Mouse (Mus musculus): ENCODE measurements around the gene Zfp626.
"Not testable (repeated sequence)": the region's sequence is repeated elsewhere in the genome, so short reads cannot be mapped to it uniquely, and the experiment has no call there.

The Zfp626 gene

GRCm38 (mm10) chr7:27860396-27861235 is 53.6 kb downstream of the Zfp626 start:
- DNase-seq, result no peak

GRCm38 (mm10) chr7:27862578-27862977 is 55.6 kb downstream of the Zfp626 start:
- not testable (repeated sequence) for DNase-seq
